Mouse (Mus musculus): ENCODE measurements around the gene Igfbp7.
A peak's percentile ranks its signal among the peaks of the same experiment; 100 is the strongest.

The Igfbp7 gene

GRCm38 (mm10) chr5:77357405-77358149 is 50.3 kb downstream of the Igfbp7 start:
- DNase-seq (ENCODE audit: extremely low read depth, insufficient read length, low spot score) = peak; percentile 73

GRCm38 (mm10) chr5:77355307-77356265 is 52.3 kb downstream of the Igfbp7 start:
- no peak for DNase-seq (ENCODE audit: extremely low read depth, insufficient read length, low spot score)

GRCm38 (mm10) chr5:77354361-77354787 is 53.5 kb downstream of the Igfbp7 start:
- DNase-seq (ENCODE audit: extremely low read depth, insufficient read length, low spot score) = peak; percentile 33

DNA sequence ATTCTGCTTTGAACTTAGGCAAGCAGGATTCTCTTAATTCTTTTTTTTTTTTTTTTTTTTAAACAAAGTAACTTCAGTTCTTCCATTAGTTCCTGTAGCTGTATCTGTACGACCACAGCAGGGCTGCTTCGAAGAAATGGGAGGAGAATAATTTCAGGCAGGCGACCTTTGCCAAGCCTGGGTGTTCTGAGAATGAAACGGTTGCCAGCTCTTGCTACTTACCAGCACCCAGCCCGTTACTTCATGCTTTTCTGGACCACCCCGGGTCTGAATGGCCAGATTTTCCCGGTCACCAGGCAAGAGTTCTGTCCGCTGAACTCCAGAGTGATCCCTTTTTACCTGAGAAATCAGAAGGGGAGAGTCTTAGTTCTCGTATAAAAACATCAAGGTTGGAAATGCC is 56.1 kb downstream of the Igfbp7 start:
- DNase-seq (ENCODE audit: extremely low read depth, insufficient read length, low spot score) = no peak

GRCm38 (mm10) chr5:77349971-77350658 is 57.7 kb downstream of the Igfbp7 start:
- DNase-seq (ENCODE audit: extremely low read depth, insufficient read length, low spot score) = no peak

- DNase-seq (ENCODE audit: extremely low read depth, insufficient read length, low spot score) = no peak
These were observed 58.9 kb downstream of the Igfbp7 start for GRCm38 (mm10) chr5:77348901-77349300.

DNA sequence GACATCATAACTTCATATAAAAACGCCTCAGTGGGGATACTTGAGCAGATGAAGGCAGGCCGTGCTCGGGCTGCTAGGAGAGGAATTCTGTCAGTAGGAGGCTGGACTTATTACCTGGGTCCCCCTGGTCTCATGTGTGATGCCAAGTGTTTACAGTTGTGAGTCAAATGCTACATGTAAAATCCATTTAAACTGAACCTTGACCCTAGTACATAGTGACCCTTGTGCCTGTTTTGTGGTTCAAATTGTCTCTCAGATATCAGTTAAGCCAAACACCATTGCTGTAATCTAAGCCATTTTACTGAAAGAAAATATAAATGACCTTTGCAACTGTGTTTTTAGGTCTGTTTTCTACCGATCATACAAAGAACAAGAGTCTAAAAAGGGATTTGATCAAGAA is 67.8 kb downstream of the Igfbp7 start:
- no peak for DNase-seq (ENCODE audit: extremely low read depth, insufficient read length, low spot score)

DNA sequence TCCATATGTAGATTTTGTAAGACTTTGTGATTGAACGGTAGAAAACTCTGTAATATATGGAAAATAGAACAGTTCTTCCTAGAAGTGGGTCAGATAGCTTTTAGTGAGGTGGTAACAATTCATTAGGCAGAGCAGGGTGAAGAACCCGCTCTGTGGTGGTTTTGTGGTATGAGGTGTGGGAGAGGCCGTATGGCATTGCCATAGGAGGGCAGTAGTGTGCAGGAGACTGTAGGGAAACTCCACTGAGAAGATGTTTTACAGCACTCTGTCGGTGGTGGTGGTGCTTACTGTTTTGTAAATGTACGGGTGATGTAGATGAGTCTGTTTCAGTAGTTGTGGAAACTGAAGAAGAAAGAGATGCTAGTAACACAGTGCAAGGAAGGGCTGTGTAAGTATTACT is 77.7 kb downstream of the Igfbp7 start:
- no peak for DNase-seq (ENCODE audit: extremely low read depth, insufficient read length, low spot score)

DNA sequence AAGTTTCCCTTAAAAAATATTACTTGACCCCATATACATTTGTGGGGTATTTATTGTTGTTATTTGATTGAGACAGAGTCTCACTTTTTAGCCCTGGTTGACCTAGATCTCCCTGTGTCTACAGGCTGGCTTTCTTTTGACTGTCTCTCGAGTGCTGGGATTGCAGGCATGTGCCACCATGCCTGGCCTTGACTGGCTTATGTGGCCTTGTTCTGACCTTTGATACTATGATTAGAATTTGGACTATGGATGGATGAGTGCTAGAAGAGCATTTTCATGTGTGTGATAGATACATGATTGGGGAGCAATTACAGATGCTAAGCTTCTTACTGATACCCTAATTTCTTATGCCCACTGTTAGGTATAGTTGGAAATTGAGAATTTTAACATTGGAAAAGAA is 82.9 kb downstream of the Igfbp7 start:
- DNase-seq (ENCODE audit: extremely low read depth, insufficient read length, low spot score) = no peak

- no peak for DNase-seq (ENCODE audit: extremely low read depth, insufficient read length, low spot score)
These were observed 92.9 kb downstream of the Igfbp7 start for GRCm38 (mm10) chr5:77314986-77315385.

- DNase-seq (ENCODE audit: extremely low read depth, insufficient read length, low spot score) = no peak
These were observed 93.6 kb downstream of the Igfbp7 start for GRCm38 (mm10) chr5:77314206-77314605.

- peak; percentile 96 for DNase-seq (ENCODE audit: extremely low read depth, insufficient read length, low spot score)
These were observed 97.7 kb downstream of the Igfbp7 start, which contains the start of the genes Noa1 and Polr2b for GRCm38 (mm10) chr5:77309924-77310772. Gene Noa1, minus strand, starts transcription at chr5:77310084. Gene Polr2b, plus strand, starts transcription at chr5:77310147.

DNA sequence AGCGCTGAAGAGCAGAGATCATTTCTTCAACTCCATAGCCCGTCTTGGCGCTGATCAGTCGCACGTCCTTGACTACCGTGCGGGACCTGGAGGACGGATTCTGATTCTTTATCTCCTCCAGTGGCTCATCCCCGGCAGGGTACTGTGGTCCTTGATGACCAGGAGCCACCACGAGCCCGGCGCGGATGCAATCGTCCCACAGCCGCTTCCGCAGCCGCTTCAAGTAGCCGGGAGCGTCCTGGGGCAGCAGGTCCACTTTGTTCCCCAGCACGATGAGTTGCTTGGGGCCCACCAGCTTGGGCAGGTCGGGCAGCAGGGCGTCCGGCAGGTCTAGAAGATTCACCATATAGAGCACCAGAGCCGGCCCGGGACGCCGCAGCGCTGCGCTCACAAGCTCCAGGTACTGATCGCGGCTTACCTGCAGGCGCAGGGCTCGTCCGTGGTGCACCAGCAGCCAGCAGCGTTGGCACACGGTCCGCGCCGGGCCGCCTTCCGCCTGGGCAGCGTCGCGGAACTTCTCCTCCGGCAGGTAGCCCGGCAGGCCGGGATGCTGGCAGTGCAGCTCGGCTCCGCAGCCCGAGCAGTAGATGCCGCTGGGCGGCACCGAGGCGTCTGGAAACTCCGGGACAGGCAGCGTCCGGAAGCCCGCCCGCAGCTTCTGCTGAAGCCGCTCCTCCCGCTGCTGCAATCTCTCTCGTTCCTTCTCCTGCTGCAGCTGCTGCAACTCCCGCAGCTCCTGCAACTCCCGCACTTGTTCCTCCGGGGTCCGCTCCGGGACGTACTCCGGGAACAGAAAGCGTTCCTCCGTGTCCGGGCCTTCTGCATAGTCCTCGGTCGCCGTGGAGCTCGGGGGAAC is 98.6 kb downstream of the Igfbp7 start:
- DNase-seq (ENCODE audit: extremely low read depth, insufficient read length, low spot score) = no peak

GRCm38 (mm10) chr5:77307821-77308553 is 99.9 kb downstream of the Igfbp7 start:
- no peak for DNase-seq (ENCODE audit: extremely low read depth, insufficient read length, low spot score)

GRCm38 (mm10) chr5:77301296-77301903 is 106.4 kb downstream of the Igfbp7 start:
- no peak for DNase-seq (ENCODE audit: extremely low read depth, insufficient read length, low spot score)

DNA sequence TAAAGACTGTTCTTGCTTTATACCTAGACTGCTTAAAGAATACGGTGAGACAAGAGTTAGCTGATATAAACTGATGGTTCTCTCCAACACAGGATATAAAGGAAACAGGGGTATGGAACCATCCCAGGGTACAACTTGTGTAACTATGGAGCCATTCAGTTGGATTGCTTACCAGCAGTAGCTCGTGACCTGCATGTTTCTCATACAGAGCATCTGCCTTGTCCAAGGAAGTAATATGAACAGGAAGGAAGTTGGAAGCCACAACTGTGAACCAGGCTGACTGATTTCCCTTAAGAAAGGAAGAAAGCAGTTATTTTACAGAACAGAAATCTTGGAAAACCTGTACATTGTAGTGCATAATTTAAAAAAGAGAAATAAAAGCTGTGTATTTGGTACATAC is 108.4 kb downstream of the Igfbp7 start:
- no peak for DNase-seq (ENCODE audit: extremely low read depth, insufficient read length, low spot score)

Data from 3134 (cell line).